Mouse (Mus musculus): Measurements from ENCODE around the gene Mprip.

DNA sequence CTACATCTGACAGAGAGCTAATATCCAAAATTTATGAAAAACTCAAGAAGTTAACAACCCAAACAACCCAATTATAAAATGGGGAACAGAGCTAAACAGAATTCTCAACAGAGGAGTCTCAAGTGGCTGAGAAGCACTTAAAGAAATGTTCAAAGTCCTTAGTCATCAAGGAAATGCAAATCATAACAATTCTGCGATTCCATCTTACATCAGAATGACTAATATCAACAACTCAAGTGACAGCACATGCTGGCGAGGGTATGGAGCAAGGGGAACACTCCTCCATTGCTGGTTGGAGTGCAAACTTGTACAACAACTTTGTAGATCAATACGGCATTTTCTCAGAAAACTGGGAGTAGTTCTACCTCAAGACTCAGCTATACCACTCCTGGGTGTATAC, 38.9 kb upstream of the Mprip start:
- TF ChIP-seq GATA1 (IDR thresholded peaks at IDR 0.05; ENCODE audit: low read length) (no peak), TAL1 (IDR thresholded peaks at IDR 0.05; ENCODE audit: low read length) (no peak)

All from erythroblast, embryonic 14.5 days (primary cell).